Mouse (Mus musculus): ENCODE results near the gene Angel2. TPM values are rescaled to one million over a fixed set of nuclear protein-coding genes. Genes with fewer than 3 reads are reported as not detected.

The Angel2 gene
- polyA plus RNA-seq, 1 experiment from 2014 or later, result 30.8 TPM

GRCm38 (mm10) chr1:190919725-190920469 is 5.0 kb upstream of the Angel2 start:
- Histone ChIP-seq H3K27ac (ENCODE audit: low read length) (no peak overlapping the region), H3K9me3 (replicated peaks; ENCODE audit: control insufficient read depth, low read length) (no peaks in the 10 kb centered on the region), H3K9ac (ENCODE audit: low read length) (no peak overlapping the region), H3K4me3 (replicated peaks; ENCODE audit: low read length) (no peak overlapping the region), H3K4me1 (ENCODE audit: control insufficient read depth, insufficient read depth, low read length) (no peaks in the 10 kb centered on the region), H3K4me2 (ENCODE audit: low read depth, low read length) (no peak overlapping the region), H3K36me3 (ENCODE audit: control insufficient read depth, insufficient read depth, low read length) (no peaks in the 10 kb centered on the region), H3K27me3 (ENCODE audit: control insufficient read depth, insufficient read depth, low read length) (no peaks in the 10 kb centered on the region)
- no peak for ATAC-seq (ENCODE audit: insufficient read depth, low FRiP score)
- WGBS, result 59% methylated on average over 8 of the region's 8 CpGs

GRCm38 (mm10) chr1:190927311-190927710 is 2.4 kb downstream of the Angel2 start:
- Histone ChIP-seq H3K27ac (ENCODE audit: low read length) (no peak overlapping the region), H3K4me2 (ENCODE audit: low read depth, low read length) (peak overlapping the region; percentile 66), H3K9me3 (replicated peaks; ENCODE audit: control insufficient read depth, low read length) (no peaks in the 10 kb centered on the region), H3K4me1 (ENCODE audit: control insufficient read depth, insufficient read depth, low read length) (peaks cover 11% of the 10 kb centered on the region), H3K9ac (ENCODE audit: low read length) (no peak overlapping the region), H3K36me3 (ENCODE audit: control insufficient read depth, insufficient read depth, low read length) (no peaks in the 10 kb centered on the region), H3K4me3 (replicated peaks; ENCODE audit: low read length) (no peak overlapping the region), H3K27me3 (ENCODE audit: control insufficient read depth, insufficient read depth, low read length) (no peaks in the 10 kb centered on the region)
- ATAC-seq (ENCODE audit: insufficient read depth, low FRiP score), result no peak
- WGBS, result 86% methylated on average over 3 of the region's 3 CpGs

- peak overlapping the region; percentile 66 for H3K4me2 ChIP-seq (ENCODE audit: low read depth, low read length)
- H3K4me1 ChIP-seq (ENCODE audit: control insufficient read depth, insufficient read depth, low read length), result peaks cover 11% of the 10 kb centered on the region
- H3K36me3 ChIP-seq (ENCODE audit: control insufficient read depth, insufficient read depth, low read length), result no peaks in the 10 kb centered on the region
- no peaks in the 10 kb centered on the region for H3K9me3 ChIP-seq (replicated peaks; ENCODE audit: control insufficient read depth, low read length)
- WGBS, result 9% methylated on average over 16 of the region's 16 CpGs
- H3K27ac ChIP-seq (ENCODE audit: low read length), result peak overlapping the region; percentile 100
- H3K27me3 ChIP-seq (ENCODE audit: control insufficient read depth, insufficient read depth, low read length), result no peaks in the 10 kb centered on the region
- peak; percentile 1; the same call in 1 of the 2 replicates for ATAC-seq (ENCODE audit: insufficient read depth, low FRiP score)
- peak overlapping the region; percentile 79 for H3K4me3 ChIP-seq (replicated peaks; ENCODE audit: low read length)
- peak overlapping the region; percentile 84 for H3K9ac ChIP-seq (ENCODE audit: low read length)
These were observed 2.9 kb downstream of the Angel2 start for GRCm38 (mm10) chr1:190927751-190928369.

GRCm38 (mm10) chr1:190928370-190929009 is 3.6 kb downstream of the Angel2 start:
- Histone ChIP-seq H3K9me3 (replicated peaks; ENCODE audit: control insufficient read depth, low read length) (no peaks in the 10 kb centered on the region), H3K4me1 (ENCODE audit: control insufficient read depth, insufficient read depth, low read length) (peaks cover 11% of the 10 kb centered on the region), H3K4me2 (ENCODE audit: low read depth, low read length) (peak overlapping the region; percentile 66), H3K4me3 (replicated peaks; ENCODE audit: low read length) (peak overlapping the region; percentile 79), H3K9ac (ENCODE audit: low read length) (peak overlapping the region; percentile 84), H3K36me3 (ENCODE audit: control insufficient read depth, insufficient read depth, low read length) (no peaks in the 10 kb centered on the region), H3K27me3 (ENCODE audit: control insufficient read depth, insufficient read depth, low read length) (no peaks in the 10 kb centered on the region), H3K27ac (ENCODE audit: low read length) (peak overlapping the region; percentile 100)
- WGBS, result 0% methylated on average over 65 of the region's 79 CpGs
- peak; percentile 98 for ATAC-seq (ENCODE audit: insufficient read depth, low FRiP score)

GRCm38 (mm10) chr1:190929010-190929695 is 4.2 kb downstream of the Angel2 start:
- WGBS, result 4% methylated on average over 27 of the region's 27 CpGs
- no peak for ATAC-seq (ENCODE audit: insufficient read depth, low FRiP score)
- Histone ChIP-seq H3K9me3 (replicated peaks; ENCODE audit: control insufficient read depth, low read length) (no peaks in the 10 kb centered on the region), H3K4me2 (ENCODE audit: low read depth, low read length) (peak overlapping the region; percentile 60), H3K36me3 (ENCODE audit: control insufficient read depth, insufficient read depth, low read length) (no peaks in the 10 kb centered on the region), H3K4me3 (replicated peaks; ENCODE audit: low read length) (peak overlapping the region; percentile 79), H3K9ac (ENCODE audit: low read length) (peak overlapping the region; percentile 84), H3K4me1 (ENCODE audit: control insufficient read depth, insufficient read depth, low read length) (peaks cover 11% of the 10 kb centered on the region), H3K27me3 (ENCODE audit: control insufficient read depth, insufficient read depth, low read length) (no peaks in the 10 kb centered on the region), H3K27ac (ENCODE audit: low read length) (peak overlapping the region; percentile 100)

GRCm38 (mm10) chr1:190930181-190930580 is 5.3 kb downstream of the Angel2 start:
- H3K9me3 ChIP-seq (replicated peaks; ENCODE audit: control insufficient read depth, low read length), result no peaks in the 10 kb centered on the region
- no peaks in the 10 kb centered on the region for H3K27me3 ChIP-seq (ENCODE audit: control insufficient read depth, insufficient read depth, low read length)
- H3K36me3 ChIP-seq (ENCODE audit: control insufficient read depth, insufficient read depth, low read length), result peaks cover 9% of the 10 kb centered on the region; the same call in 1 of the 2 replicates
- H3K27ac ChIP-seq (ENCODE audit: low read length), result no peak overlapping the region
- no peak for ATAC-seq (ENCODE audit: insufficient read depth, low FRiP score)
- H3K4me2 ChIP-seq (ENCODE audit: low read depth, low read length), result 0 out of 2 replicates have a peak overlapping the region, but pooled peaks have one; percentile 9
- 0 out of 2 replicates have a peak overlapping the region, but pooled peaks have one; percentile 32 for H3K9ac ChIP-seq (ENCODE audit: low read length)
- 58% methylated on average over 6 of the region's 6 CpGs for WGBS
- peaks cover 11% of the 10 kb centered on the region for H3K4me1 ChIP-seq (ENCODE audit: control insufficient read depth, insufficient read depth, low read length)
- no peak overlapping the region for H3K4me3 ChIP-seq (replicated peaks; ENCODE audit: low read length)

- H3K36me3 ChIP-seq (ENCODE audit: control insufficient read depth, insufficient read depth, low read length), result 0 out of 2 replicates have a peak, but pooled peaks cover 13% of the 10 kb centered on the region
- no peak overlapping the region for H3K27ac ChIP-seq (ENCODE audit: low read length)
- H3K4me2 ChIP-seq (ENCODE audit: low read depth, low read length), result no peak overlapping the region
- no peak for ATAC-seq (ENCODE audit: insufficient read depth, low FRiP score)
- H3K9ac ChIP-seq (ENCODE audit: low read length), result no peak overlapping the region
- H3K27me3 ChIP-seq (ENCODE audit: control insufficient read depth, insufficient read depth, low read length), result no peaks in the 10 kb centered on the region
- 91% methylated on average over 7 of the region's 7 CpGs for WGBS
- no peaks in the 10 kb centered on the region for H3K4me1 ChIP-seq (ENCODE audit: control insufficient read depth, insufficient read depth, low read length)
- no peak overlapping the region for H3K4me3 ChIP-seq (replicated peaks; ENCODE audit: low read length)
- no peaks in the 10 kb centered on the region for H3K9me3 ChIP-seq (replicated peaks; ENCODE audit: control insufficient read depth, low read length)
These were observed 14.9 kb downstream of the Angel2 start for GRCm38 (mm10) chr1:190939803-190940202.

- no peaks in the 10 kb centered on the region for H3K27me3 ChIP-seq (ENCODE audit: control insufficient read depth, insufficient read depth, low read length)
- WGBS, result 46% methylated on average over 6 of the region's 6 CpGs
- H3K4me2 ChIP-seq (ENCODE audit: low read depth, low read length), result no peak overlapping the region
- ATAC-seq (ENCODE audit: insufficient read depth, low FRiP score), result peak; percentile 71; the same call in 1 of the 2 replicates
- H3K27ac ChIP-seq (ENCODE audit: low read length), result no peak overlapping the region
- no peak overlapping the region for H3K9ac ChIP-seq (ENCODE audit: low read length)
- H3K36me3 ChIP-seq (ENCODE audit: control insufficient read depth, insufficient read depth, low read length), result peaks cover 9% of the 10 kb centered on the region; the same call in 1 of the 2 replicates
- H3K4me1 ChIP-seq (ENCODE audit: control insufficient read depth, insufficient read depth, low read length), result no peaks in the 10 kb centered on the region
- no peaks in the 10 kb centered on the region for H3K9me3 ChIP-seq (replicated peaks; ENCODE audit: control insufficient read depth, low read length)
- no peak overlapping the region for H3K4me3 ChIP-seq (replicated peaks; ENCODE audit: low read length)
These were observed 19.3 kb downstream of the Angel2 start for GRCm38 (mm10) chr1:190944109-190944760.
